Mouse (Mus musculus): ENCODE results near the gene Slc10a7.
"Not testable (repeated sequence)": the region's sequence is repeated elsewhere in the genome, so short reads cannot be mapped to it uniquely, and the experiment has no call there.

The Slc10a7 gene

DNA sequence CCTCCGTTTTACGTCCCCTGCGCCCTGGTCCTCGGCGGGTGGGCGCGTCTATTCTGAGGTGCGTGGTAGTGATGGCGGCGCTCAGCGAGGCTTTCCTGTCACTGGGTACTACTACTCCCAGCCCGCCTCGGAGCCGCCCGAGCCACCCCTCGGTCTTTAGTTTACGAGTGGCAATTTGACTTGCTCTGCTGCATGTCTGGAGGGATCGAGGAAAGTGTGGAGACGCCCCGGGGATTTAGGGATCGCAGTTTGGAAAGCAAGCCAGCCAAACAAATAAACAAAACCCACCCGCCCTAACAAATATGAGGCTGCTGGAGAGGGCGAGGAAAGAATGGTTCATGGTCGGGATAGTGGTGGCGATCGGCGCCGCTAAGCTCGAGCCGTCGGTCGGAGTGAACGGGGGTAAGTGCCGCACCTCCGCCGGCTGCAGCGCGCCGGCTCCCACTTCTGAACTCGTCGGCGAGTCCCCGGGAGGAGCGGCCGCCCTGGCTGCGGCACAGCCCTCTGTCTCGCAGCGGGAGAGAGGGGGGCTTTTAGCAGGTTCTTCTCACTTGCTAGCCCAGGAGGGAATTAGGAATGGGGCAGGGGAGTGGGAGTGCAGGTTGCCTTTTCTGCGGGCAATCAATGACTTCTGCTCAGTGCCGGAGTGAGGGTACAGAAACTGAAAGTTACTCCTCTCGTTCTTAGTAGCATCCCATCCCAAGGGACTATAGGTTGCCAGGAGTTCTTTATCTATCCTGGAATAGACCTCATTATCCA is at the start of gene Slc10a7:
Gene Slc10a7, plus strand, starts transcription at position 74 of the 759 bp plus-strand sequence.
- peak; percentile 89 for DNase-seq

DNA sequence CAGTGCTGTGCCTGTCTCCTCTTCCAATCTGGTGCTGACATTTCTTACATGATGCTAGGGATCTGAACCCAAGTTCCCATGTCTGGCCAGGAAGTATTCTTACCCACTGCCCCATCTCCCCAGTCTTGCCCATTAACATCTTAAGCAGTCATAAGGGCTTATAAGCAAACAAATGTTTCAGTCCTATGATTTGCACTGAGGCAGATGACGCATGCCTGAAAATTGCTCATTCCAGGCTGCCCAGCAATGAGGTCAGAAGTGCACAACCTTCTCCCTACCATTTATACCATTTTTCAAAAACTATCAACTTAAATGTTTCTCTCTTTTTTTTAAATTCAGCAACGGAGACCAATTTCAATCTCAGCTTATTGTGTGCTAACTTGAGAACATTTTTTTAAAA is 45.2 kb upstream of the Slc10a7 start:
- DNase-seq, result no peak

DNA sequence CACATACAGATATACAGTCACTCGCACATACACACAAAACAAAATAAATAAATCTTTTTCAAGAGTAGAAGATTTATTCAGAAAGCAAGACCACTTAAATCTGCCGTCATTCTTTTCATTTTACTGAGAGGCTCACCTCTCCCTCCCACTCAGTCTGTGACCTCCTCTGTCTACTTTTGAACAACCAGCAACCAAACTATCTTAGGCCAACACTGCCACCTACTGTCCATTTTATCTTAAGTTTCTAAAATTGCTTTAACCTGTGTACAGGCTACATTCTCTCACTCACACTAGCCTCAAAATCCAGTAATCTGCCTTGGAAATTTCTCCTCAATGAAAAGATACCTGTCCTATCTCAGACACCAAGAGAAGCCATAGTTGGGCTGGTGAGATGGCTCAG is 41.3 kb upstream of the Slc10a7 start:
- DNase-seq, result no peak

DNA sequence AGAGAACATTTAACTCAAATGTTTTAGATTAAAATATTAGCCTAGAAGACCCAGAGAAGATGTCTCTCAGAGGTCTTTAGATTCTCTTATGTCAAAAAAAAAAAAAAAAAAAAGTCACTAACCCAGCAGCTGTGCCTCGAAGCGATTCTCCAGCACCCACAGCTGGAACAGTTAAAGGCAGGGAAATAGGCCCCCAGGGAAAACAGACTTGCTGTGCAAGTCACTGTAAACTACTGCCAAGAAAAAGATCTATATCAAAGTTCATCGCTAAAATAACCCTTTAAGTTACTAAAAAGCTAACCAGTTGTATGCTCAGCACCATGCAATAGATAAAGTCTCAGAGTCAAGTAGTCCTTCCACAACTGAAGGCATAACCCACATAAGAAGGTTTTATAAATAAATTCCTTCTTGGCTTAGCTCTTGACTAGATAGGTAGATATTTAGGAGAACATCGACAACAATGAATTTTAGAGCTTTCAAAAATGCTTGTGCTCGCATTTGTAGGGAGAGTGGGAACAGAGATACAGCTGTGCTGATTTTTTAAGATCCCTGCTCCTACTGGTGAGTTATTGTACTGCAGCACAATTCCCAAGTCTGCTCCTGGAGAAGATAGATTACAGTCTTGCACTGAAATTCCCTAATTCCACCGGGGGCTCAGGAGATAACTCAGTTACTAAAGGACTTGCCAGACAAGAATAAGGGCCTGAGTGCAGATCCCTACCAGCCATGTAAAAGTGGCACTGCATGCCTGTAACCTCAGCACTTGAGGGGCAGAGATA is 31.9 kb upstream of the Slc10a7 start:
- DNase-seq, result peak; percentile 7

DNA sequence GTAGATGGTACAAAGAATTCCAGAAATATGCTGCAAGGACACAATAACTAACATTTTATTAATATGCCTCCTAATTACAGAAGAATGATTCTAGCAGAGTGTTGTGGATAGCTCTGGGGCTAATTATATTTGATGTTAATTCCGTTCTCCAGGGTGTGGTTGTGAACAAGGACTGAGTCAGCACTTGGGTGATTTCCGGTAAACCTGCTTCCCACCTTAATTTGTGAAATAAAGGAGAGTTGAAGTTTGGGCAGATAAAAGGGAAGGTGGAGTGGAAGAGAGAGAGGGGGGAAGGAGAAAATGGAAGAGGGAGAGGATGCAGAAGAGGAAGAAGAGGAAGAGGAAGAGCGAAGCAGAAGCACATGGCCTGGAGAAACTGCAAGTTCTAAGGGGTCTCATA is 19.4 kb upstream of the Slc10a7 start:
- DNase-seq, result no peak

DNA sequence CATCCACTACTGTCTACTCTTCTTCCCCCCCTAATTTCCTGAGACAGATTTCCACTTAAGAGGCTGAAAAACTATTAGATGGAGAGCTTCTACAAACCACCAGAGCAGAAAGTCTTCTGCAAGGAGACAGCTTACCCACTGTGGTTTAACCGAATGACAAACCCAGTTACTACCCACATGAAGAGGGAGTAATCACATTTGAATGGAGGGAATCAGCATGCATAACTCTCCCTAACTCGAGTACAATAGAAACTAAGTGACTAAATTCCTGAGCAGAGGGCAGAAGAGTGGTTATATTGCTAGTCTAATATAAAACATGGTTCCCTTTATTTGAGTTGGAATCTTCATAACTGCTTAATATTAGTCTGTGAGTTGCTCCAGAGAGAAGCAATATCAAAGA is 16.1 kb upstream of the Slc10a7 start:
- DNase-seq, result no peak

DNA sequence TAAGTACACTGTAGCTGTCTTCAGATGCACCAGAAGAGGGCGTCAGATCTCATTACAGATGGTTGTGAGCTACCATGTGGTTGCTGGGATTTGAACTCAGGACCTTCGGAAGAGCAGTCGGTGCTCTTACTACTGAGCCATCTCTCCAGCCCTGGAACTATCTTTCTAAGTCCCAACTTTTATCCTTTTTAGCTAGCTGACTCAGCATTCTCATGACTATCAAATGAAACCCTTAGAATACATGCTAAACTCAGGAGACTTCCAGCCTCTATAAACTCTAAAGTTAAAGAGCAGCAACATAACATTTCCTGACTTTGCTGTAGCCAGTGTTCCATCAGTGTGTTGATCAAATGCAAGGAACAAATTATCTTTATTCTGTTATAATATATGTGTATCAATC is 12.9 kb upstream of the Slc10a7 start:
- not testable (repeated sequence) for DNase-seq

DNA sequence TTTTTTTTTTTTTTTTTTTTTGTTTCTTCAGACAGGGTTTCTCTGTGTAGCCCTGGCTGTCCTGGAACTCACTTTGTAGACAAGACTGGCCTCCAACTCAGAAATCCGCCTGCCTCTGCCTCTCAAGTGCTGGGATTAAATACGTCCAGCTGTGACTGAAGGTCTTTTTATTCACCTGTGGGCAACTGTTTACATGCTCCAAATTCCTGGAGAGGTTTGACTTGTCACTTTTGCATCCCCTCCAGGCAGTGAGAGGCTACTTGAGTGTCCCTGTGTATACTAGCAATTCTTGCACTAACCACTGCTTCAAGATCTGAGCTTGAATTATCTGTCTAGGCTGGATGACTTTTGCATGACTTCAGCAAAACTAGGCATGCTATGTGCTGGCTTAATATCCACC is 6.4 kb upstream of the Slc10a7 start:
- no peak for DNase-seq

DNA sequence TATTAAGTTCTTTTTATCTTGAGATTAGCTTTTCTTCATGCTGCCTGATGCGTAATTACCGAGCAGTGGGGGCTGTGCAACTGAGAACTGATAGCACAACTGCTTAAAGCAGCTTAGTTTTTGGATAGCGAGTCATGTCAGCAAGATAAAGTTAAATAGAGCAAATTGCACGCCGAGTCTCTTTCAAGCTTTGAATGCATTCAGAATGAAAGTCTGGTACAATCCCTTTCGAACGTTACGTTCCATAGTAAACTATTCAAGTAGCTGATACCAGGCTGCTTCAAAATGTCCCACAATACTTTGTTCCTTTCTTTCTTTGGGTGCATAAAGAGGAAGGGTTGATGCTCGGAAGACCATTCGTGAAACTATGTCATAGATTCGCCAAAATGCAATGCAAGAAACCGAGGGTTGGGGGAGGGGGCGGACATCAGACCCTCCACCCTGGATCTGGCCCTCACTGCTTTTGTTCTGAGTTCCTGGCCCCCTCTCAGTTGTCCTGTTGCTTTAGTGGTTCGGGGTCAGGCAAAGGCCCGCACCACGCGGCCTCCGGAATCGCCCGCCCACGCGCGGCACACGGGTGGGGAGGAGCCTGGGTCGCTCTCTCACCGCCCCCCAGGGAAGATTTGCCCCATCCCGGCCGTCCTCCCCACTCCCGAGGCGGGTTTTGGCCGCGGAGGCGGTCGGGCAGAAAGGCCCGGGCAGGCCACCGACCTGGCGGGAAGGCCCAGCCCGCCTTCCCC is 997 bp upstream of the Slc10a7 start:
- DNase-seq, result no peak

DNA sequence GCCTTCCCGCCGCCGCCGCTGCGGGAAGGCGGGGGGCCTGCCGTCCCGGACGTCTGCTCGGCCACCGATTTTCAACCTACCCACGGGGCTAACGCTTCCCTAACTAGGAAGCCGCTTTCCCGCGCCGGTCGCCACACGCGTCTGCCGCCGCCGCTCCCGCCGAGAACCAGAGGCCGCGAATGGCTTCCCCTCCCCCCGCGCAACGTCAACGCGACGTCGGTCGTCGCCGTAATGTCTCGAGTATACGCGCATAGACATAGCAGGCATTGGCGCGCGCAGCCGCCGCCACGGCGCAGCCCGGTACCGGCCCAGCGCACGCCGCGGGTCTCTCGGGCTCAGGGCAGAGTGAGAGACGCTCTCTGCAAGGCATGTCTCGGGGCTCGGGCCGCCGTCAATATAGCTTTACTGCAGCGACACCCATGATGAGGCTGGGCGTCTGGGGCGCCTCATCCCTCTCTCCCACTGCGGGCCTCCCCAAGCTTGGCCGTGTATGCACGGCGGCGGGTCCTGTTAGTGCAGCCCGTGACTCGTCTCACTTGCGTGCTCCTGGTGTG is 350 bp upstream of the Slc10a7 start, which contains the start of gene Rbmxl1:
Gene Rbmxl1, minus strand, starts transcription at position 180 of the 554 bp plus-strand sequence.
- peak; percentile 93 for DNase-seq

DNA sequence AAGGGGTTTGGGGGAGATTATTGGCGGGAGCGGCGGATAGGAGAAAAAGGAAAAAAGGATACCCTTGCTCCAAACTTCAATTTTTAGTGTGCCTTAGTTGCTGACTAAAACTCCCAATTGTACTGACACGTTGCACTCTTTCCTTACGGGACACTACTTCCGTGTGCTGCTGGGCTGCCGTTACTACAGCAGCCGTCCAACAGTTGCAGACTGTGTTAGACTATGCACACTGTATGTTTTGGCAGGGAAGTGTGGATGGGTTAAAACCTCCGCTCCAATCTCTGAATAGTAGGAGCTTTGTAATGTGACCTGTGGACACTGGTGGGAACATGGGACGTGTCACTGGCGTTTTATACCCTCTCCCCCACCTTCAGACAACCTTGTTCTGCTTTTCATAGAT is 948 bp downstream of the Slc10a7 start:
- DNase-seq, result peak; percentile 8

DNA sequence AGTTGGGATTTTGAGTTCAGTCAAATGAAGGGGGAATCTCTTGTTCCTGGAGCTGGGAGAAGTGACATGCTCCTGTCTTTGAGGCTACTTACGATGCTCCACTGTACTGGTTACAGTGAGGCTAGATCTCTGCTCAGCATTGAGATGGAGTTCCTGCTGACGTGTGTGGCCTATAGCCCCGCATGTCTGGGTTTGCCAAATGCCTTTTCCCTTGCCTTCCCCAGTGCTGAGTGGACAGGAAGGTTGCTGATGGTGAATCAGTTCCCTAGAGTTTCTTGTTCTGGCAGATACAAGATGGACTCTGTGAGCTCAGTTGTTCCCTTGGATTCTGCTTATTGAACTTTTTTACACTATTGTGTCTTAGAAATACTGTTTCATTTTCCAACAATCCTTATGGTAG is 1.8 kb downstream of the Slc10a7 start:
- DNase-seq, result no peak

DNA sequence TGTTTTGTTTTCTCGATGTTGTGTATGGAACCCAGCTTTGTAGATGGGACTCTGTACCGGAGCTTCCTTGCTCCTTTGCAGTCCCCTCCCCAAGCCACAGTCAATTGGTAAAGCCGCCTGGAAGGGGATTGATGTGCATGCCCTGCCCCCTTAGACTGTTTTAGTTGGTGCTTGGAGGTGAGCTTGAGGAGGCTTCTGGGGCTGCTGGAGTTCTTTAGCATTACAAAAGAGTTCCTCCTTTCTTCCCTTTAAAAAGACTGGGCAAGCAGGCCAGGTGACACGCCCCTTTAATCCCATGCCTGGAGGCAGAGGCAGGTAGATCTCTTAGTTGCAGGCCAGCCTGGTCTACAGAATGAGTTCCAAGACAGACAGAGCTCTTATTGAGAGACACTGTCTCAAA is 4.0 kb downstream of the Slc10a7 start:
- DNase-seq, result no peak

DNA sequence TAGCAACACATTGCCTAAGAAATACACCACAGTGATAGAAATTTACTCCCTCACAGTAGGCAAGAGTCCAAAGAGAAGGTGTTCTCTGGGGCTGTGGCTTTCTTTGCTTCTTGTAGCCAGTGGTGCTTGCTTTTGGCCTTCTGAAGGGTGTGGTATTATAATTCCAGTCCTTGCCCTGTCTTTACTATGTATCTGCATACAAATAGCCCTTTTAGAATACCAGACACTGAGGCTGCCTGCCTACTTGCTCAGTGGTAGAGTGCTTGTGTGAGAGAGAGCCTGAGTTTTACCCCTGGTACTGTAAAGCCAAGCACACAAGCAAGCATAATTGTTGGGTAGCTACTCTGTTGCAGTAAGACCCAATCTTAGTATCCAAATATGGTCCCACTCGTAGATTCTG is 5.6 kb downstream of the Slc10a7 start:
- DNase-seq, result no peak

DNA sequence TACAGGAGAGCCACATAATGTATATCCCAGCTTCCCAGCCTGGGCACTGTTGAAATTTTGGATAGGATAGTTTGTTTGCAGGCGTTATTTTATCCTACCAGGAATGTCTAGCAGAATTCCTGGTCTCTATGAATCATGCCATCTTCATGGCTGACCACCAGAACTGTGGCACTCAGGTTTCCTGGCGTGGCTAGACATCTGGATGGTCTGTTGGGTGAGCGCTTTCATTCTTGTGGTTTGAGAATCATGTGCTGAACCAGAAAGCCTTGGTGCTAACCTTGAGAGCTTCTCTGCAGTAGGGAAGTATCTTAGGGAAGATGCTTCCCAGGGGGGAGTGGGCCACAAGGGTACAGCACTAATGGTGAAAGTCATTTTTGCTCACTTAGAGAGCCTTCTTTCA is 6.0 kb downstream of the Slc10a7 start:
- no peak for DNase-seq

DNA sequence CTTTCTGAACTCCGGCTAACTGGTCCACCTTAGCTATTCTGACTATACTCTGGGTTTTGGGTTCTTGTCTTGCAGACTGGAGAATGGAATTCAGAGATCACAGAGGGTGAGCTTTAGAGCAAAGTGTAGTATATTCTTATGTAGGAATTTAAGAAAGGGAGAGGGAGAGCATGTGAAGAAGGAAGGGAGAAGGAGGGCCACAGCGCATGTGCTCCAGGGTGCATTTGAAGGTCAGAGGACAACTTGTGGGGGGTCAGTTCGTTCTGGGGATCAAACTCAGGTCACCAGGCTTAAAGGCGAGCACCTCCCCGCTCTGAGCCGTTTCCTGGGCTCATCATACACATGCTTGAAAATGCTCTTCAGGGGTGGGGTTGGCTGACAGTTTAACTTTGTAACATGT is 24.8 kb downstream of the Slc10a7 start:
- DNase-seq, result no peak

DNA sequence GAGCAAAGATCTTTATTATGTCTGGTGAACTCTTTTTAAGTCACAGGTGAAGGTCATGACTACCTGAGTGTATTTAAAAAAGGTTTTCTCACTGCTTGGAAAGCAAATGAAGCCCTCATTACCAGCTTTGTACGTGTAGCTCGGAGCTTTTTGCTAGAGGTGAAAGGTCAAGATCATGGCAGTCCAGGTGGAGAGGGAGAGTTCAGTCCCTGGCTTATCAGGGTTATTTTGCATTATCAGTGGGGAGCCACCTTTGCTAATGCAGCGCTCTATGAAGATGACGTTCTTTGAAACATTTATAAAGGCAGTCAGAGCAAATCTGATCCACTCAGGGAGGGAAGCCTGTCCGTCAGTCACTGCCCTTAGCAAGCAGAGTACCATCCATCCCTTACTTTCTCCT is 27.6 kb downstream of the Slc10a7 start:
- no peak for DNase-seq

DNA sequence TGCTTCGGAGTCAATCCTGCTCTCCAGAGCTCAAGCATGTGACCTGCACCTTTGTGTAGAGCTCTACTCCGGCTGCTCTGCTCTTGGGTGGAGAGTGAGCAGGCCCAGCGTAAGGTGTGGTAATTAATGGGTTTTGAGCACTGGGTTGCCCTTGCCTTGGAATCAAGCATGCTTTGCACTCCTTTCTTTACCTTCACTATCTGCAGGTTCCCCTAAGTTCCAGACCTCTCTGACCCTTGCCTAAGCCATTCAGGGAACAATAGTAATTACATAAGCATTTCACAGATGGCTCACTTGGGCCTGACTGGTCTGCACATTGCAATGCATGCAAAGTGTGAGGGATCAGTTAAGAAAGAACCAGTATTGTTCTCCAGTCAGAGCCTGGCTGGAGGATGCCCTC is 28.6 kb downstream of the Slc10a7 start:
- no peak for DNase-seq

DNA sequence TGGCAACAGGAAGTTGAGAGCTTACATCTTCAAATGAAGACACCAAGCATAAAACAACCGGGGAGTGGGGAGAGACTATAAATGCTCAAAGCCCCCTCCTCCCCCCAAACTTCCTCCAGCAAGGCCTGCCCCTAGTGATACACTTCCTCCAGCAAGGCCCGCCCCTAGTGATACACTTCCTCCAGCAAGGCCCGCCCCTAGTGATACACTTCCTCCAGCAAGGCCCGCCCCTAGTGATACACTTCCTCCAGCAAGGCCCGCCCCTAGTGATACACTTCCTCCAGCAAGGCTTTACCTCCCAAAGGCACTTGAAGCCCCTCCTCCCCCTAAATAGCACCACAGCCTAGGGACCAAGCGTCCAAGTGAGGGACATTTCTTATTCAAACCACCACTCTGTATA is 33.5 kb downstream of the Slc10a7 start:
- not testable (repeated sequence) for DNase-seq

DNA sequence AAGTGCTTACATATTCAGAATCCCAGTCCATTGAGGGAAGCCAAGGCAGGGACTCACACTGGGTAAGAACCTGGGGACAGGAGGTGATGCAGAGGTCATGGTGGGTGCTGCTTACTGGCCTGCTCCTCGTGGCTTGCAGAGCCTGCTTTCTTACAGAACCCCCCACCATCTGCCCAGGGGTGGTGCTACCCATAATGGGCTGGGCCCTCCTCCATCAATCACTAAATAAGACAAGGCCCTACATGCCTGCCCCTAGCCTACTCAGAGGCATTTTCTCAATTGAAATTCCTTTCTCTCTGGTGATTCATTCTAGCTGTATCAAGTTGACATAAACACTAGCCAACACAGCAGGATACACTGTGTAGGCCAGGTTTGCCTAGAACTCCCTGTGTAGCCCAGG is 34.5 kb downstream of the Slc10a7 start:
- DNase-seq, result no peak

DNA sequence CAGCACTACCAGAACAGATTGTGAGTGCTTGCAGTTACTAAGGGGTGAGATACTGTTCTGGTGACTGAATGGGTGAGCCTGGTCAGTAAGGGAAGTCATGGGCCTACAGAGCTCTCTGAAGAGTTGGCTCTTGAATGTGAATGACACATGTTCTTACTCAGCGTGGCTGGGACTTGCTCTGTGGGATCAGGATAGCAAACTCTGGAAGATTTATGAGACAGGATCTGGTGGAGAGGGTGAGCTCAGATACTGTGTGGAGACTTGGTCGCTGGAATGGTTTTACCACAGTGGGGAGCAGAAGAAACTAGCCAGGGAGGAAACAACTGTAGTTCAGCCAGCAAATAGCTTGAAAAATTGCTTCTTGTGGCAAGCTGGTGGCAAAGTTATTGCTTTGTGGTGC is 35.4 kb downstream of the Slc10a7 start:
- no peak for DNase-seq

DNA sequence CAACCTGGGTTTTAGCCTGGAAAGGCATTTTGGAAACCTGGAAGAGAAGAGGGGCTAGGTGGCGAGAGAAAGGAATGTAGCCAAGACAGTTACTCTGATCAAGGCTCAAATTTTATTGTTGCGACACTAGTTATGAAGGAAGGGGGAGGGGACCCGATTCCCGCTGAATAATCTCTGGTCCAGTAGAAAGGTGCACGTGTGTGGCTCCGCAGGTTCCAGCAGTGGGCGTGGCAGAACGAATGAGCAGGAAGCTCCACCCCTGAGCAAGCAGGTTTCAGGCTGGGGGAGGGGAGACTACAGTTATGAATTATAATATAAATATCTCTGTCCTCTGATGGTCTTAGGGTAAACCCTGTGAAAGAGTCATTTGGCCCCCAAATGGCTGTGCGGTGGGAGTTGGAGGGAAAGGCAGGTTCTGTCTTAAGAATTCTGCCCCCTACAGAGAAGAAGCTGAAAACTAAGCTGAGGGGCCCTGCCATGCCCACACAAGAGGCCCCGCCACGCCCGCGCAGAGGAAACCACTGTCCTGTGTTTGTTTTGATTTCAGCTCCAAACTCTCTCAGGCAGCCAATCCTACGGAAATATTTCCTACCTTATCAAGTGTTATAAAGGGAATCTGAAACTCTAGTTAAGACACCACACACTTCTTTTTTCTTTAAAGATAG is 36.1 kb downstream of the Slc10a7 start:
- not testable (repeated sequence) for DNase-seq
